Mouse (Mus musculus) macrophage (primary cell): ENCODE results near the gene Abi2. TPM values are rescaled to one million over a fixed set of nuclear protein-coding genes. Genes with fewer than 3 reads are reported as not detected.
"Not testable (repeated sequence)": the region's sequence is repeated elsewhere in the genome, so short reads cannot be mapped to it uniquely, and the experiment has no call there.

ENCODE experiments used
- H3K27ac ChIP-seq: fragments of 350-480 bp; formaldehyde crosslinking; 2 replicates; pipeline ENCODE4 v1.9.0; 2021
- H3K36me3 ChIP-seq: fragments of 350-480 bp; formaldehyde crosslinking; 2 replicates; pipeline ENCODE4 v1.9.0; 2021; ENCODE audit errors: inconsistent target
- H3K4me3 ChIP-seq: fragments of 350-480 bp; formaldehyde crosslinking; 2 replicates; pipeline ENCODE4 v1.9.0; 2021; ENCODE audit errors: inconsistent target
- H3K79me2 ChIP-seq: fragments of 350-480 bp; formaldehyde crosslinking; 2 replicates; pipeline ENCODE4 v1.9.0; 2021; ENCODE audit errors: inconsistent target
- WGBS: methylation state at CpG from one replicate; pipeline ENCODE4 v1.1.7; 2026; ENCODE audit warnings: inconsistent platforms; ENCODE audit not compliant: missing documents; 5-methylcytosine and 5-hydroxymethylcytosine counted together
- polyA plus RNA-seq: library from polyadenylated mRNA; stranded (reverse); fragments of 250-400 nt; gene quantifications from 3 replicates; pipeline ENCODE4 v1.2.4, GENCODE M21; 2018; ENCODE audit warnings: inconsistent platforms
- total RNA-seq, 78 experiments: library from RNA; depleted of rRNA; stranded (reverse); fragments of 250-400 nt; gene quantifications; 1 replicate in 9 of 78; 2 replicates in 24 of 78; 3 replicates in 43 of 78; 4 replicates in 2 of 78; pipeline ENCODE4 v1.2.4; 2018; ENCODE audit warnings: inconsistent platforms in 56 of 78

Abi2 gene
- 10 to 100 TPM in 14 of 26 experiments, 1 to 10 TPM in 12; 4.1 to 27.2 (median 11.3) TPM for total RNA-seq (2018; cell fraction: chromatin; rRNA removed)
- total RNA-seq (2018; cell fraction: cytosol; rRNA removed), result 10 to 100 TPM in 23 of 26 experiments, 1 to 10 TPM in 3; 9.0 to 22.6 (median 14.0) TPM
- total RNA-seq (2018; cell fraction: nucleus; rRNA removed), result 10 to 100 TPM in 21 of 26 experiments, 1 to 10 TPM in 5; 7.4 to 28.8 (median 13.3) TPM
- polyA plus RNA-seq, result 7.4 to 14.3 TPM (median 8.8 TPM) in 3 replicates

- Histone ChIP-seq H3K27ac (no peak within 1 kb of the TSS), H3K36me3 (no peaks in the 10 kb centered on the region), H3K4me3 (peak within 1 kb of the TSS; percentile 58), H3K79me2 (peaks cover 27% of the 10 kb centered on the region; the same call in 1 of the 2 replicates)
- WGBS, result 2% methylated on average over 59 of the region's 69 CpGs
These were observed at the start of gene Abi2 for GRCm38 (mm10) chr1:60409168-60409828. Gene Abi2, plus strand, starts transcription at chr1:60409619.

- WGBS, result 90% methylated on average over 1 of the region's 1 CpGs
- H3K4me3 ChIP-seq, result no peak overlapping the region
- no peaks in the 10 kb centered on the region for H3K79me2 ChIP-seq
- H3K27ac ChIP-seq, result no peak overlapping the region
- H3K36me3 ChIP-seq, result peaks cover 8% of the 10 kb centered on the region; the same call in 1 of the 2 replicates
These were observed 47.8 kb upstream of the Abi2 start for GRCm38 (mm10) chr1:60361626-60362025.

- Histone ChIP-seq H3K4me3 (no peak overlapping the region), H3K79me2 (no peaks in the 10 kb centered on the region), H3K36me3 (peaks cover 7% of the 10 kb centered on the region; the same call in 1 of the 2 replicates), H3K27ac (no peak overlapping the region)
- WGBS, result 75% methylated on average over 1 of the region's 1 CpGs
These were observed 32.9 kb upstream of the Abi2 start for GRCm38 (mm10) chr1:60376556-60376955.

GRCm38 (mm10) chr1:60381910-60382309 is 27.5 kb upstream of the Abi2 start:
- Histone ChIP-seq H3K79me2 (no peaks in the 10 kb centered on the region), H3K36me3 (no peaks in the 10 kb centered on the region), H3K4me3 (no peak overlapping the region), H3K27ac (no peak overlapping the region)
- WGBS, result 100% methylated on average over 3 of the region's 3 CpGs

- 88% methylated on average over 1 of the region's 1 CpGs for WGBS
- Histone ChIP-seq H3K27ac (no peak overlapping the region), H3K4me3 (no peak overlapping the region), H3K36me3 (no peaks in the 10 kb centered on the region), H3K79me2 (no peaks in the 10 kb centered on the region)
These were observed 4.6 kb upstream of the Abi2 start for GRCm38 (mm10) chr1:60404848-60405247.

GRCm38 (mm10) chr1:60408501-60409167 is 785 bp upstream of the Abi2 start:
- WGBS, result 36% methylated on average over 13 of the region's 13 CpGs
- Histone ChIP-seq H3K27ac (no peak overlapping the region), H3K36me3 (no peaks in the 10 kb centered on the region), H3K4me3 (peak overlapping the region; percentile 19; the same call in 1 of the 2 replicates), H3K79me2 (peaks cover 23% of the 10 kb centered on the region; the same call in 1 of the 2 replicates)

GRCm38 (mm10) chr1:60409928-60410817 is 754 bp downstream of the Abi2 start:
- WGBS, result 2% methylated on average over 49 of the region's 54 CpGs
- Histone ChIP-seq H3K27ac (no peak overlapping the region), H3K4me3 (peak overlapping the region; percentile 58), H3K79me2 (peaks cover 27% of the 10 kb centered on the region; the same call in 1 of the 2 replicates), H3K36me3 (no peaks in the 10 kb centered on the region)

GRCm38 (mm10) chr1:60416724-60417123 is 7.3 kb downstream of the Abi2 start:
- no peaks in the 10 kb centered on the region for H3K36me3 ChIP-seq
- WGBS, result 25% methylated on average over 3 of the region's 3 CpGs
- H3K79me2 ChIP-seq, result peaks cover 28% of the 10 kb centered on the region; the same call in 1 of the 2 replicates
- no peak overlapping the region for H3K27ac ChIP-seq
- no peak overlapping the region for H3K4me3 ChIP-seq

- H3K4me3 ChIP-seq, result no peak overlapping the region
- no peaks in the 10 kb centered on the region for H3K36me3 ChIP-seq
- no peak overlapping the region for H3K27ac ChIP-seq
- 8% methylated on average over 1 of the region's 1 CpGs for WGBS
- H3K79me2 ChIP-seq, result no peaks in the 10 kb centered on the region
These were observed 14.5 kb downstream of the Abi2 start for GRCm38 (mm10) chr1:60423882-60424281.

GRCm38 (mm10) chr1:60428341-60428740 is 18.9 kb downstream of the Abi2 start:
- Histone ChIP-seq H3K36me3 (no peaks in the 10 kb centered on the region), H3K27ac (no peak overlapping the region), H3K79me2 (no peaks in the 10 kb centered on the region), H3K4me3 (no peak overlapping the region)
- WGBS, result 92% methylated on average over 2 of the region's 2 CpGs

GRCm38 (mm10) chr1:60428932-60429331 is 19.5 kb downstream of the Abi2 start:
- Histone ChIP-seq H3K27ac (no peak overlapping the region), H3K4me3 (no peak overlapping the region), H3K36me3 (no peaks in the 10 kb centered on the region), H3K79me2 (no peaks in the 10 kb centered on the region)
- WGBS, result 17% methylated on average over 1 of the region's 2 CpGs

GRCm38 (mm10) chr1:60431531-60431930 is 22.1 kb downstream of the Abi2 start:
- WGBS, result 100% methylated on average over 3 of the region's 5 CpGs
- no peak overlapping the region for H3K4me3 ChIP-seq
- no peaks in the 10 kb centered on the region for H3K36me3 ChIP-seq

GRCm38 (mm10) chr1:60432497-60432896 is 23.1 kb downstream of the Abi2 start:
- Histone ChIP-seq H3K27ac (no peak overlapping the region), H3K4me3 (no peak overlapping the region), H3K79me2 (no peaks in the 10 kb centered on the region), H3K36me3 (no peaks in the 10 kb centered on the region)
- WGBS, result 100% methylated on average over 1 of the region's 1 CpGs

More at GRCm38 (mm10) chr1:60431531-60431930, 22.1 kb downstream of the Abi2 start:
- Histone ChIP-seq H3K27ac (no peak overlapping the region), H3K79me2 (no peaks in the 10 kb centered on the region)

GRCm38 (mm10) chr1:60441438-60441837 is 32.0 kb downstream of the Abi2 start:
- H3K36me3 ChIP-seq, H3K79me2 ChIP-seq, H3K4me3 ChIP-seq, H3K27ac ChIP-seq: not testable (repeated sequence)
- 95% methylated on average over 4 of the region's 5 CpGs for WGBS
